Comparison of ENCODE assay signal across 27 mouse cellular contexts in the genomic region with DNA sequence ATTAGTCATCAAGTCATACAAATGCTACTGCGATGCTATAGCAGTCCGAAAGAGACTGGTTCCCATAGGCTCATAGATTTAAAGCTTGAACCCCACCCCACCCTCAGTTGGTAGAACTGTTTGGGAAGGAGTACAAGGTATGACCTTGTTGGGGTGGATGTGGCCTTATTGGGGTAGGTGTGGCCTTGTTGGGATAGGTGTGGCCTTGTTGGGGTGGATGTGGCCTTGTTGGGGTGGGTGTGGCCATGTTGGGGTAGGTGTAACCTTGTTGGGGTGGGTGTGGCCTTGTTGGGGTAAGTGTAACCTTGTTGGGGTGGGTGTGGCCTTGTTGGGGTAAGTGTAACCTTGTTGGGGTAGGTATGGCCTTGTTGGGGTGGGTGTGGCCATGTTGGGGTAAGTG. TPM values are rescaled to one million over a fixed set of nuclear protein-coding genes. Genes with fewer than 3 reads are reported as not detected.
DNase-seq lines count a peak whose midpoint lies in the region; ATAC-seq lines count a peak whose summit lies in the region.
"Had no signal": no experiment of that assay in that cellular context is flagged by ENCODE, and none has a peak within 500 bp of the region (broad histone marks: within the 10 kb centered on the region; RNA-seq: fewer than 3 reads in every experiment).

No protein-coding gene starts in this region.

- 0 out of 2 replicates have a peak, but pooled peaks cover 3% of the 10 kb centered on the region for H3K36me3 ChIP-seq in intestine, embryonic 15.5 days
- H3K36me3 ChIP-seq: embryonic facial prominence, embryonic 12.5 days; embryonic facial prominence, embryonic 15.5 days; forebrain, embryonic 12.5 days; forebrain, embryonic 15.5 days had no signal

- H3K4me3 ChIP-seq in intestine, embryonic 15.5 days (replicated peaks): no peak overlapping the region
- H3K4me3 ChIP-seq: embryonic facial prominence, embryonic 12.5 days; embryonic facial prominence, embryonic 15.5 days; forebrain, embryonic 12.5 days; forebrain, embryonic 15.5 days; heart, adult 2 months; heart, embryonic 10.5 days; heart, embryonic 13.5 days had no signal

- H3K27me3 ChIP-seq in intestine, embryonic 15.5 days (replicated peaks): no peaks in the 10 kb centered on the region
- H3K27me3 ChIP-seq: CH12.LX; embryonic facial prominence, embryonic 12.5 days; embryonic facial prominence, embryonic 15.5 days; forebrain, embryonic 12.5 days; forebrain, embryonic 15.5 days; heart, embryonic 13.5 days had no signal

- H3K9ac ChIP-seq in intestine, embryonic 15.5 days: no peak overlapping the region
- H3K9ac ChIP-seq: embryonic facial prominence, embryonic 12.5 days; embryonic facial prominence, embryonic 15.5 days; forebrain, embryonic 12.5 days; forebrain, embryonic 15.5 days; heart, embryonic 13.5 days; hindbrain, embryonic 14.5 days had no signal

- DNase-seq in adrenal gland, postnatal 14 days: peak; percentile 13
- no peak for DNase-seq in adrenal gland, adult 8-10 months
- peak; percentile 49 for DNase-seq in R1 (ENCODE audit: low read depth, low spot score)
- no peak for DNase-seq in gastrocnemius, postnatal 36 days
- DNase-seq: adrenal gland, postnatal 36 days; B cell, adult 2 months; cerebellum, adult 11 months; cerebellum, adult 2 months; cerebellum, adult 9-11 months; cerebellum, postnatal 25 days; gastrocnemius, postnatal 25 days; heart, adult 2 months; heart, postnatal 14 days; heart, postnatal 4 days; kidney, adult 11 months had no signal

- WGBS in intestine, embryonic 15.5 days: 95% methylated on average over 2 of the region's 2 CpGs

- H3K9me3 ChIP-seq in intestine, embryonic 15.5 days: no peaks in the 10 kb centered on the region
- H3K9me3 ChIP-seq: embryonic facial prominence, embryonic 12.5 days; embryonic facial prominence, embryonic 15.5 days; forebrain, embryonic 12.5 days; forebrain, embryonic 15.5 days; heart, embryonic 10.5 days; heart, embryonic 13.5 days had no signal

- ATAC-seq in megakaryocyte progenitor cell, adult 5-6 weeks (replicated peaks; ENCODE audit: poor library complexity): peak; percentile 37
- no peak for ATAC-seq in intestine, embryonic 15.5 days
- ATAC-seq: forebrain, embryonic 15.5 days; hindbrain, postnatal 0 days; inflammation-experienced regulatory T-cells, adult 6 months had no signal

- intact Hi-C loops in gastrocnemius, postnatal 36 days (cut with DNase I): no loop called here

- no peak overlapping the region for H3K4me2 ChIP-seq in intestine, embryonic 15.5 days (replicated peaks)
- H3K4me2 ChIP-seq: embryonic facial prominence, embryonic 12.5 days; embryonic facial prominence, embryonic 15.5 days; forebrain, embryonic 12.5 days; forebrain, embryonic 15.5 days; heart, embryonic 13.5 days; hindbrain, embryonic 14.5 days had no signal

- H3K4me1 ChIP-seq in intestine, embryonic 15.5 days (replicated peaks): no peaks in the 10 kb centered on the region
- H3K4me1 ChIP-seq: embryonic facial prominence, embryonic 12.5 days; embryonic facial prominence, embryonic 15.5 days; heart, embryonic 10.5 days; heart, embryonic 13.5 days had no signal

- H3K27ac ChIP-seq in intestine, embryonic 15.5 days: no peak overlapping the region
- H3K27ac ChIP-seq: embryonic facial prominence, embryonic 12.5 days; embryonic facial prominence, embryonic 15.5 days; forebrain, embryonic 12.5 days; forebrain, embryonic 15.5 days; heart, adult 2 months; heart, embryonic 10.5 days; heart, embryonic 13.5 days; hindbrain, embryonic 14.5 days; hindbrain, postnatal 0 days had no signal

RNA-seq across cellular contexts. Expression of a gene that starts 14.7 kb away (rescaled TPM):
- 48.9 and 49.1 TPM in 2 replicates for total RNA-seq in adrenal gland, postnatal 14 days (2021)
- total RNA-seq in adrenal gland, adult 8-10 months (2022): 10 to 100 TPM in 3 of 4 experiments, 1 to 10 TPM in 1; 9.2 to 26.6 (median 14.7) TPM
- total RNA-seq in megakaryocyte progenitor cell, adult 5-6 weeks (2015): 51.4 and 53.4 TPM in 2 replicates
- total RNA-seq in megakaryocyte progenitor cell, adult 5-6 weeks (2017): 73.5 and 79.3 TPM in 2 replicates
- total RNA-seq in gastrocnemius, postnatal 36 days (2021): 100 to 1,000 TPM; 194 to 214 TPM
- polyA plus RNA-seq in intestine, embryonic 15.5 days (2015; fragmentation: Nextera tagmentation; extraction: Ambion mirVana): 114 and 120 TPM in 2 replicates
- polyA plus RNA-seq: inflammation-experienced regulatory T-cells, adult 6 months had no signal

RNA-seq across cellular contexts. Expression of a gene that starts 32.6 kb away (rescaled TPM):
- 47.2 and 47.5 TPM in 2 replicates for total RNA-seq in adrenal gland, postnatal 14 days (2021)
- 10 to 100 TPM; 50.2 to 57.1 (median 53.4) TPM for total RNA-seq in adrenal gland, adult 8-10 months (2022)
- total RNA-seq in megakaryocyte progenitor cell, adult 5-6 weeks (2015): 31.0 and 35.8 TPM in 2 replicates
- total RNA-seq in megakaryocyte progenitor cell, adult 5-6 weeks (2017): 21.0 and 24.1 TPM in 2 replicates
- total RNA-seq in gastrocnemius, postnatal 36 days (2021): 10 to 100 TPM; 16.0 to 17.9 TPM
- polyA plus RNA-seq in intestine, embryonic 15.5 days (2015; fragmentation: Nextera tagmentation; extraction: Ambion mirVana): 55.4 and 61.0 TPM in 2 replicates

Comparison
In these comparisons a context has a peak if more than half of its experiments do, and no peak if none do; other contexts are left out.
1. DNase-seq: peak in adrenal gland, postnatal 14 days (single experiment) and R1 (single experiment); none in adrenal gland, adult 8-10 months (single experiment) and gastrocnemius, postnatal 36 days (0 of 2).